Mouse (Mus musculus) lung, embryonic 14.5 days (tissue): Measurements from ENCODE around the gene Tnfrsf17. TPM values are rescaled to one million over a fixed set of nuclear protein-coding genes. Genes with fewer than 3 reads are reported as not detected.
"Not testable (repeated sequence)": the region's sequence is repeated elsewhere in the genome, so short reads cannot be mapped to it uniquely, and the experiment has no call there.

Experiments used
- ATAC-seq: fragments of 200-750 bp; cut with Nextera tagmentation; 2 replicates; pipeline ENCODE4 v1.8.0; 2017; ENCODE audit warnings: mild to moderate bottlenecking, moderate TSS enrichment, moderate library complexity; ENCODE audit not compliant: insufficient read depth
- DNase-seq: peaks from one replicate; pipeline ENCODE4 v3.0.0-alpha.2; 2015
- H3K27ac ChIP-seq: fragments of 300-500 bp; sonication (generic); 2 replicates; pipeline ENCODE4 v1.5.1; 2014; ENCODE audit warnings: low read depth, mild to moderate bottlenecking, moderate library complexity
- H3K27me3 ChIP-seq: fragments of 300-500 bp; sonication (generic); 2 replicates; pipeline ENCODE4 v1.6.1; 2014; ENCODE audit warnings: low read length, control low read depth; ENCODE audit not compliant: insufficient read depth
- H3K36me3 ChIP-seq: fragments of 300-500 bp; sonication (generic); 2 replicates; pipeline ENCODE4 v1.6.1; 2014; ENCODE audit warnings: control low read depth; ENCODE audit not compliant: insufficient read depth
- H3K4me1 ChIP-seq: fragments of 300-500 bp; sonication (generic); 2 replicates; pipeline ENCODE4 v1.6.1; 2014; ENCODE audit warnings: antibody characterized with exemption, control low read depth; ENCODE audit not compliant: insufficient read depth
- H3K4me2 ChIP-seq: fragments of 300-500 bp; sonication (generic); 2 replicates; pipeline ENCODE4 v1.6.1; 2014; ENCODE audit warnings: mild to moderate bottlenecking
- H3K4me3 ChIP-seq: fragments of 300-500 bp; sonication (generic); 2 replicates; pipeline ENCODE4 v1.5.1; 2014; ENCODE audit warnings: low read depth, low read length
- H3K9ac ChIP-seq: fragments of 300-500 bp; sonication (generic); 2 replicates; pipeline ENCODE4 v1.6.1; 2014
- H3K9me3 ChIP-seq: fragments of 300-500 bp; sonication (generic); 2 replicates; pipeline ENCODE4 v1.6.1; 2016; ENCODE audit warnings: low read depth, low read length, control low read depth
- CTCF ChIP-seq: IDR thresholded peaks from 2 replicates; pipeline ENCODE4 v1.5.1; 2016; ENCODE audit warnings: antibody characterized with exemption, low read depth
- WGBS: fragments of 180-500 bp; shearing (Covaris S2); extraction: QIAGEN DNeasy Blood & Tissue Kit; methylation state at CpG from one replicate; pipeline ENCODE4 v1.1.7; 2014; 5-methylcytosine and 5-hydroxymethylcytosine counted together
- polyA plus RNA-seq: library from polyadenylated mRNA; unstranded; fragments of >200 nt; fragmentation: Nextera tagmentation; extraction: Ambion mirVana; gene quantifications from 2 replicates; pipeline ENCODE4 v1.2.1, GENCODE M21; 2014

Tnfrsf17 gene
- polyA plus RNA-seq, 1 experiment from 2014 or later: not detected

DNA sequence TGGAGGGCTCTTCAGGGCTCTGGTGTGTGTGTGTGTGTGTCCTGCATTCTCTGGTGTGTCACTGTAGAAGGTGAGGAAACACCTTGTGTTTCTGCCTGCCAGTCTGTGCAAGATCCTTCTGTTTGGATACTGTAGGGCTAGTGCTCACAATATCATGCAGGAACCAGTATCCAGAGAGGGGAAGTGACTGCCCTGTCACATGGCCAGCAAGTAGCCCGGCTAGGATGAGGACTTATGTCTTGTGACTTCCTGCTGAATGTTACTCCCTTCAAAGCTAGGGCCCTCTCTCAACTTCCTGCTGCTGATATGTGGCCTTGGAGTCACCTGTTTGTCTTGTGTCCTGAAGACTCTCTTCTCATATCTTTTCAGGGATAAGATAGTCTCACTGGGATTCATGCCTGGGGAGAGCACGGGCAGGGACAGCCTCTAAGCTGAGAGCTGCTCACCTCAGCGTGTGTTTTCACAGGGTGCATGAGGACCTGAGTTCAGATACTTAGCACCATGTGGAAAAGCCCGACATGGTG is 29.7 kb downstream of the Tnfrsf17 start:
- DNase-seq (peak; percentile 39), ATAC-seq (peak; percentile 24; the same call in 1 of the 2 replicates)
- 70% methylated on average over 4 of the region's 4 CpGs for WGBS
- TF ChIP-seq CTCF: no peak
- H3K4me1 ChIP-seq: no peaks in the 10 kb centered on the region
- no peaks in the 10 kb centered on the region for H3K27me3 ChIP-seq
- 0 out of 2 replicates have a peak overlapping the region, but pooled peaks have one; percentile 6 for H3K27ac ChIP-seq
- no peak overlapping the region for H3K4me3 ChIP-seq
- H3K9me3 ChIP-seq: no peaks in the 10 kb centered on the region
- H3K9ac ChIP-seq: no peak overlapping the region
- no peaks in the 10 kb centered on the region for H3K36me3 ChIP-seq
- H3K4me2 ChIP-seq: no peak overlapping the region

DNA sequence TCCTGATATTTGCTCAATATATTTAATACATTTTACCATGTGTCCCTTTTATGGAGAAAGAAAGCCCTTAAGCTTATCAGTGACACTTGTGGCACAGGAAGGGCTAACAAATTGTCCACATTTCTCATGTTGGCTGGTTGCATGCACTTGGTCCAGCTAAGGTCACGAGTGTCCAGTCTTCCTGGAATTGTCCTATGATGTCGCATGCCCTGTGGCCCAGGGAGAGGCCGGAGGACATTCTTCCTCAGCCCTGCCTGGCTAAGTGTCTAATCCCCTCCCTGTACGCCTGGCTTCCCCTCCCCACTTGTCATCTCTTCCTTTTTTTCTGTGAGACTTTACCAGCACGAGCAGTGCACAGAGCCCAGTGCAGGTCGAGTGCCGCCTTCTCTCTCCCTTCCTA is 38.3 kb downstream of the Tnfrsf17 start:
- no peaks in the 10 kb centered on the region for H3K4me1 ChIP-seq
- no peak overlapping the region for H3K4me3 ChIP-seq
- H3K27ac ChIP-seq: no peak overlapping the region
- H3K9ac ChIP-seq: no peak overlapping the region
- no peak for TF ChIP-seq CTCF
- DNase-seq (no peak), ATAC-seq (no peak)
- no peak overlapping the region for H3K4me2 ChIP-seq
- H3K36me3 ChIP-seq: no peaks in the 10 kb centered on the region
- 57% methylated on average over 7 of the region's 7 CpGs for WGBS
- no peaks in the 10 kb centered on the region for H3K27me3 ChIP-seq
- no peaks in the 10 kb centered on the region for H3K9me3 ChIP-seq

DNA sequence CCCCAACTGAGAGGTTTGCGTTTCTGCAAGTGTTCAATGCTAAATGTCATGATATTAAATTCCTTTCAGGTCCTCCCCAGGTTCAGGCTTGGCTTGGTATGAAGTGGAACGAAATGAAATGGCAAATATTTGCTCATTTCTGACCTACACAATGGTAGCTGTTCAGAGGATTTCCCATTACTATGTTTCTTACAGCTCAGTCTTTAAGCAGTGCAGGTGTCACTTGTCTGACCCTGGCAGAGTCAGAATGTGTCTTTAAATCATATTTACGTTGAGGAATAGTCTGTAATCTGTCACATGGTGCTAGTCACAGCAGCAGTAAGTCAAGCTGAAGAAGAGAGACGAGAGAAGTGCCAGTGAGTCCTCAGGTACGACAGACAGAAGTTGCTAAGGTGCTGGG is 45.6 kb downstream of the Tnfrsf17 start:
- ATAC-seq (peak; percentile 61), DNase-seq (peak; percentile 34)
- TF ChIP-seq CTCF: no peak
- H3K9ac ChIP-seq: no peak overlapping the region
- H3K27ac ChIP-seq: peak overlapping the region; percentile 71
- H3K9me3 ChIP-seq: no peaks in the 10 kb centered on the region
- no peaks in the 10 kb centered on the region for H3K36me3 ChIP-seq
- no peak overlapping the region for H3K4me2 ChIP-seq
- WGBS: 52% methylated on average over 5 of the region's 5 CpGs
- H3K27me3 ChIP-seq: no peaks in the 10 kb centered on the region
- H3K4me3 ChIP-seq: no peak overlapping the region
- H3K4me1 ChIP-seq: no peaks in the 10 kb centered on the region

DNA sequence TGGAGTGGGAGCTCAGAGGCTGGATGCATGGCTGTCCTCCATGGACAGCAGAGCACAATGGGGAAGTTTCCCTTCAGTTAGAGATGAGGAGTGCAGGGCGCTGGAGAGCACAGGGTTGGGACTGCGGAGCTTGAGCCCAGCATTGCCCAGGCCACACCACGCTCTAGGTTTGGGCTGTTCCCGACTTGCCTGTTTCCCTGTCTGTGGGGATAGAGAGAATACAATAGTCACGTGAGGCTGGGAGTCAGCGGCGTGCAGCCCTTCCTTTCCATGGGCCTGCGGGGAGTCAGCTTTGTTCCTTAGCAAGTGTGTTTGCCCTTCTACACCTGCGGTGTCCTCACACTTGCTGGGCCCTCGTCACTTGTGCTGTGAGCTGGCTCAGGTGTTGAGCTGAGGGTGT is 46.3 kb downstream of the Tnfrsf17 start:
- Histone ChIP-seq H3K4me3 (no peak overlapping the region), H3K4me1 (no peaks in the 10 kb centered on the region), H3K27ac (peak overlapping the region; percentile 71), H3K9ac (no peak overlapping the region), H3K36me3 (no peaks in the 10 kb centered on the region), H3K9me3 (no peaks in the 10 kb centered on the region), H3K27me3 (no peaks in the 10 kb centered on the region), H3K4me2 (no peak overlapping the region)
- no peak for TF ChIP-seq CTCF
- peak; percentile 15 for DNase-seq
- ATAC-seq: peak; percentile 59; the same call in 1 of the 2 replicates
- 29% methylated on average over 10 of the region's 10 CpGs for WGBS

DNA sequence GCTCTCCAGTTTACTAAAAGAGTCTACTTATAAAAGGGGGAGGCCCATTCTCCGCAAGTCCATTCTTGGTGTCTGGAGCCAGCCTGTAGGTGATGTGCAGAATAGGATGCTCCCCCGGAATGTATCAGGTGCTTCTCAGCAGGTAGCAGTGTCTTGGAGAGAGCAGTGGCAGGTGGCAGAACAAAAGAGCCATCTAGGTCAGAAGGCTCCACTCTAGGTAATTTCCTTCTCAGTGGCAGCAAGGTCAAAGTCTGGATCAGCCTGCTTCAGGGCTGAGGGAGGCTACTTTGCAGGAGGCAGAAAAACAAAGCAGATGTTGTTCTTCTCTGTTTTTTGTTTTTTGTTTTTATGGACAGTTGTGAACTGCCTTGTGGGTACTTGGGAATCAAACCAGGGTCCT is 47.0 kb downstream of the Tnfrsf17 start:
- not testable (repeated sequence) for H3K27ac ChIP-seq, H3K27me3 ChIP-seq, DNase-seq, ATAC-seq, H3K4me1 ChIP-seq, H3K4me2 ChIP-seq, H3K9ac ChIP-seq, H3K36me3 ChIP-seq, H3K4me3 ChIP-seq, H3K9me3 ChIP-seq
- 87% methylated on average over 2 of the region's 2 CpGs for WGBS

DNA sequence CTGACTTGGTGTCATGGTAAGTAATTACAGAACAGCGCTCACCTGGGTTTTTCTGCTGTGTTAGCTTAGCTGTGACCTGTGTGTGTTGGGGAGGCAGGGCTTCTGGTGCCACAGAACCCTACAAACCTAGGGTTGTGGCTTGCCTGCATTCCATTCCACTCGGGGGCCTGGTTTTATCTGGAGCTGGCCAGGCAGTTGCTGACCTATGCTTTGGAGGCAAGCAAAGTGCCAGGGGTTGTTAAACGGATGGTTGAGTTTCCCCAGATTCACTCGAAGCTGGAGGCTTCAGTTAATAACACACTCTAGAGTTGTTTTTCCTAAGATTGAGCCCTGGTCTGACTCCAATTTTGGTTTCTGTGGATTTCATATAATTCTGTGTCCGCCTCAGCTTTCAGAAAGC is 52.0 kb downstream of the Tnfrsf17 start:
- TF ChIP-seq CTCF: no peak
- no peaks in the 10 kb centered on the region for H3K4me1 ChIP-seq
- no peak for ATAC-seq
- H3K9ac ChIP-seq: no peak overlapping the region
- H3K27me3 ChIP-seq: no peaks in the 10 kb centered on the region
- 49% methylated on average over 5 of the region's 5 CpGs for WGBS
- no peak overlapping the region for H3K4me3 ChIP-seq
- no peak overlapping the region for H3K27ac ChIP-seq
- no peak for DNase-seq
- no peaks in the 10 kb centered on the region for H3K36me3 ChIP-seq
- H3K4me2 ChIP-seq: no peak overlapping the region
- H3K9me3 ChIP-seq: no peaks in the 10 kb centered on the region

DNA sequence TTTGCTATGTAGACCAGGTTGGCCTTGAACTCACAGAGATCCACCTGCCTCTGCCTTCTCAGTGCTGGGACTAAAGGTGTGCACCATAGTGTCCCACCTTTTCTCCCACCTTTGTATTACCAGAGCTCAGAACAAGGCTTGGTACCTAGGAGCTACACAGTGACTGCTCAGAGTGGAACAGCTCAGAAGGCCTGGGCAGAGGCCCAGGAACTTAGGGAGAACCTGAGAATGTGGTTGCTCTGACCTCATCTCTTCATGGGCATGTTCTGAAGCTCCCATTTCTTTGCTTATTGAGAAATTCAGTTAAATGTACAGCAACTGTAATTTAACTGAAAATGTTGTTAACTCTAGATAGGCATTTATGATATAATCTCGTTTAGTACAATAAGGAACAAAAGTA is 53.2 kb downstream of the Tnfrsf17 start:
- TF ChIP-seq CTCF: no peak
- WGBS: 71% methylated on average over 1 of the region's 1 CpGs
- DNase-seq: no peak
- ATAC-seq: no peak
- Histone ChIP-seq H3K4me1 (no peaks in the 10 kb centered on the region), H3K27me3 (no peaks in the 10 kb centered on the region), H3K27ac (no peak overlapping the region), H3K4me2 (no peak overlapping the region), H3K4me3 (no peak overlapping the region), H3K9me3 (no peaks in the 10 kb centered on the region), H3K36me3 (no peaks in the 10 kb centered on the region), H3K9ac (no peak overlapping the region)

DNA sequence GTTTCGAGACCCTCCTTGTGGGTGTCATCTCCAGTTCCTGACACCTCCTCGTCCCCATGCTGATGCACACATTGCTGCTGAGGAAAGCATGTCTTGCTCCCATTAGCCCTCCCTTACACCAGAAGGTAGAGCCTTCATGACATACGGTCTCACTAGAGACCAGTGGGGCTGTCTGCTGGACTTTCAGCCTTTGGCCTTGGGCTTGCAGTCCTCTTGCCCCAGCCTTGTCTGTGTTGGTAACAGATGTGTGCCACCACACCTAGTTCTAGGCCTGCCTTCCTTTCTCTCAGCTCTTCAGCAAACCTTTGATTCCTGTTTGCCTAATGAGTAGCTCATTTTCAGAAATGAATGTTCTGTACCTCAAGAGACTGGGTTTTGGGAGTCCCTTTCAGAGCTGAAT is 54.8 kb downstream of the Tnfrsf17 start:
- Histone ChIP-seq H3K4me3 (no peak overlapping the region), H3K9me3 (no peaks in the 10 kb centered on the region), H3K4me1 (no peaks in the 10 kb centered on the region), H3K4me2 (no peak overlapping the region), H3K27ac (no peak overlapping the region), H3K27me3 (no peaks in the 10 kb centered on the region), H3K9ac (no peak overlapping the region), H3K36me3 (no peaks in the 10 kb centered on the region)
- no peak for TF ChIP-seq CTCF
- ATAC-seq: no peak
- DNase-seq: no peak
- 83% methylated on average over 3 of the region's 3 CpGs for WGBS
